8 mouse cellular contexts compared by ENCODE assay signal in genomic region chr11:16508052-16508654, GRCm38 (mm10). TPM values are rescaled to one million over a fixed set of nuclear protein-coding genes. Genes with fewer than 3 reads are reported as not detected.
A peak's percentile ranks its signal among the peaks of the same experiment; 100 is the strongest.
DNase-seq lines count a peak whose midpoint lies in the region; ATAC-seq lines count a peak whose summit lies in the region.

Gene Sec61g, minus strand, starts transcription at chr11:16508484.

- peak; percentile 95 for DNase-seq in CD4-positive, CD25-positive, alpha-beta regulatory T cell, adult 2 months (ENCODE audit: low read depth, low spot score)
- peak; percentile 34 for DNase-seq in fat pad, adult 2 months (ENCODE audit: extremely low read depth, low read depth, low spot score)
- DNase-seq in kidney, postnatal 10 days, result peak; percentile 95
- peak; percentile 76 to 83 for DNase-seq in natural killer cell, adult 2 months (ENCODE audit: low spot score in 2 of 2)

- H3K4me2 ChIP-seq in heart, embryonic 13.5 days, result peak within 1 kb of the TSS; percentile 85
- H3K4me2 ChIP-seq in liver, embryonic 12.5 days, result peak within 1 kb of the TSS; percentile 74
- H3K4me2 ChIP-seq in stomach, embryonic 15.5 days, result peak within 1 kb of the TSS; percentile 57

- no peaks in the 10 kb centered on the region for H3K9me3 ChIP-seq in heart, embryonic 13.5 days
- no peaks in the 10 kb centered on the region for H3K9me3 ChIP-seq in liver, embryonic 12.5 days (replicated peaks)
- H3K9me3 ChIP-seq in stomach, embryonic 15.5 days, result no peaks in the 10 kb centered on the region

- peak within 1 kb of the TSS; percentile 98 for H3K9ac ChIP-seq in heart, embryonic 13.5 days
- H3K9ac ChIP-seq in liver, embryonic 12.5 days, result peak within 1 kb of the TSS; percentile 98
- H3K9ac ChIP-seq in stomach, embryonic 15.5 days, result peak within 1 kb of the TSS; percentile 97

- peak within 1 kb of the TSS; percentile 92 for H3K27ac ChIP-seq in brown adipose tissue, adult 24 weeks (replicated peaks; ENCODE audit: low read depth, low read length)
- H3K27ac ChIP-seq in heart, embryonic 13.5 days (replicated peaks), result peak within 1 kb of the TSS; percentile 97
- H3K27ac ChIP-seq in liver, embryonic 12.5 days, result peak within 1 kb of the TSS; percentile 91
- H3K27ac ChIP-seq in stomach, embryonic 15.5 days, result peak within 1 kb of the TSS; percentile 97

- peak within 1 kb of the TSS; percentile 98 for H3K4me3 ChIP-seq in brown adipose tissue, adult 24 weeks (ENCODE audit: insufficient read depth, low read depth, low read length)
- H3K4me3 ChIP-seq in heart, embryonic 13.5 days, result peak within 1 kb of the TSS; percentile 91
- peak within 1 kb of the TSS; percentile 97 for H3K4me3 ChIP-seq in liver, embryonic 12.5 days
- H3K4me3 ChIP-seq in stomach, embryonic 15.5 days (replicated peaks), result peak within 1 kb of the TSS; percentile 92

- ATAC-seq in heart, embryonic 13.5 days (ENCODE audit: extremely low read depth, insufficient number of reproducible peaks, low FRiP score, low TSS enrichment), result peak; percentile 94
- ATAC-seq in liver, embryonic 12.5 days, result peak; percentile 93
- ATAC-seq in stomach, embryonic 15.5 days (ENCODE audit: insufficient read depth, low FRiP score, low read depth), result peak; percentile 99

- no peaks in the 10 kb centered on the region for H3K4me1 ChIP-seq in brown adipose tissue, adult 24 weeks (ENCODE audit: control insufficient read depth, insufficient read depth, insufficient read length, low read length)
- peaks cover 15% of the 10 kb centered on the region for H3K4me1 ChIP-seq in heart, embryonic 13.5 days
- H3K4me1 ChIP-seq in liver, embryonic 12.5 days, result peaks cover 37% of the 10 kb centered on the region
- H3K4me1 ChIP-seq in stomach, embryonic 15.5 days, result no peaks in the 10 kb centered on the region

- H3K36me3 ChIP-seq in heart, embryonic 13.5 days, result peaks cover 30% of the 10 kb centered on the region
- peaks cover 30% of the 10 kb centered on the region for H3K36me3 ChIP-seq in liver, embryonic 12.5 days
- H3K36me3 ChIP-seq in stomach, embryonic 15.5 days, result peaks cover 8% of the 10 kb centered on the region; the same call in 1 of the 2 replicates

- WGBS in heart, embryonic 13.5 days, result under 1% methylated on average over 35 of the region's 35 CpGs
- WGBS in liver, embryonic 12.5 days (ENCODE audit: insufficient replicate concordance), result under 1% methylated on average over 35 of the region's 35 CpGs
- under 1% methylated on average over 35 of the region's 35 CpGs for WGBS in stomach, embryonic 15.5 days

- no peaks in the 10 kb centered on the region for H3K27me3 ChIP-seq in heart, embryonic 13.5 days (replicated peaks)
- no peaks in the 10 kb centered on the region for H3K27me3 ChIP-seq in liver, embryonic 12.5 days (replicated peaks)
- no peaks in the 10 kb centered on the region for H3K27me3 ChIP-seq in stomach, embryonic 15.5 days (replicated peaks)

RNA-seq across cellular contexts. Expression of gene Sec61g, which starts in this region (rescaled TPM):
- polyA plus RNA-seq in brown adipose tissue, adult 24 weeks (2012; ENCODE audit: insufficient read depth, insufficient read length, missing spikeins), result 1.3 and 3.9 TPM in 2 replicates
- polyA plus RNA-seq in heart, embryonic 13.5 days (2015; fragmentation: Nextera tagmentation; extraction: Ambion mirVana), result 30.5 and 31.4 TPM in 2 replicates
- polyA plus RNA-seq in liver, embryonic 12.5 days (2016; fragmentation: Nextera tagmentation; extraction: Ambion mirVana), result 37.7 and 38.8 TPM in 2 replicates
- 32.7 and 42.9 TPM in 2 replicates for polyA plus RNA-seq in stomach, embryonic 15.5 days (2015; fragmentation: Nextera tagmentation; extraction: Ambion mirVana)

Comparison
In these comparisons a context has a peak if more than half of its experiments do, and no peak if none do; other contexts are left out.
1. Peak in every context shown above with its lines: DNase-seq, ATAC-seq, H3K4me3 ChIP-seq and H3K27ac ChIP-seq.
2. DNase-seq: peak in every context shown above with its lines; median percentile 95 in CD4-positive, CD25-positive, alpha-beta regulatory T cell, adult 2 months; 95 in kidney, postnatal 10 days; 80 in natural killer cell, adult 2 months; 34 in fat pad, adult 2 months.